Mouse (Mus musculus) myocyte (in vitro differentiated cells): ENCODE results near the gene Olfr1465.

ENCODE experiments used
- E2F4 ChIP-seq: IDR thresholded peaks from one replicate; pipeline ENCODE4 v1.6.1; 2011; ENCODE audit warnings: mild to moderate bottlenecking, control low read depth, moderate library complexity; ENCODE audit not compliant: insufficient read depth
- MYOD1 ChIP-seq, 3 experiments: IDR thresholded peaks; one replicate each; pipeline ENCODE4 v1.6.1; 2011; ENCODE audit warnings: control low read depth in 2 of 3, low read depth in 2 of 3, mild to moderate bottlenecking in 2 of 3, moderate library complexity in 1 of 3; ENCODE audit not compliant: insufficient read length in 2 of 3, control insufficient read depth in 1 of 3
- POLR2A ChIP-seq: IDR thresholded peaks from one replicate; pipeline ENCODE4 v1.6.1; 2011; ENCODE audit warnings: low read depth, mild to moderate bottlenecking, control low read depth, moderate library complexity; ENCODE audit not compliant: insufficient read length
- TCF12 ChIP-seq: IDR thresholded peaks from one replicate; pipeline ENCODE4 v1.6.1; 2011; ENCODE audit warnings: mild to moderate bottlenecking, control low read depth; ENCODE audit not compliant: poor library complexity, insufficient read depth, severe bottlenecking

DNA sequence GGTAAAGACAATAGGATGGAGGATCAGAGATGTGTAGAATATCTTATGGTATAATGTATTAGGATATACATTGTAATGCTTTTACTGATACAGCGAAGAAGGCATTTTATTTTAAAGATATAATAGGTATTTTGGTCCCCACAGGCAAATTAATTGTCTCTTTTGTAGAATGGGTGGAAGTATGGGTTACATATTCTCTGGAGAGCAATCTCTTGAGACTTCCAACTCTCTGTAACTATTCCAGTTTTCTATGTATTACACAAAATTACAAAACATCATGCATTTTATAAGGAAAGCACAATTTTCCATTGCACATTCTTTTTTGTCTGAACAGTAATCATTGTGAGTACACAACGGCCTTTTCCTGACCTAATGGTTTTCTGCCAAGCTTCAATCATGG is 46.6 kb upstream of the Olfr1465 start, which contains the start of gene Olfr1467:
- no peak for TF ChIP-seq E2F4
- TF ChIP-seq POLR2A = no peak
- TF ChIP-seq MYOD1 (IDR thresholded peaks at IDR 0.05; ENCODE audit: control insufficient read depth in 1 of 3, insufficient read length in 2 of 3, low read depth in 2 of 3) = no peak
- TF ChIP-seq TCF12 = no peak
